Mouse (Mus musculus): ENCODE data around the gene Lcn2. TPM values are rescaled to one million over a fixed set of nuclear protein-coding genes. Genes with fewer than 3 reads are reported as not detected.
"Not testable (repeated sequence)": the region's sequence is repeated elsewhere in the genome, so short reads cannot be mapped to it uniquely, and the experiment has no call there.

Lcn2 gene
- polyA plus RNA-seq, 1 experiment from 2014 or later = 1.8 TPM

- peak overlapping the region; percentile 83 for H3K4me2 ChIP-seq (ENCODE audit: low read depth, low read length)
- H3K27ac ChIP-seq (ENCODE audit: low read length) = peak overlapping the region; percentile 93
- peak overlapping the region; percentile 82 for H3K4me3 ChIP-seq (ENCODE audit: low read length)
- ATAC-seq (ENCODE audit: low read depth) = peak; percentile 84
- peaks cover 5% of the 10 kb centered on the region for H3K36me3 ChIP-seq (ENCODE audit: control insufficient read depth, insufficient read depth, low read length)
- no peaks in the 10 kb centered on the region for H3K9me3 ChIP-seq (ENCODE audit: control insufficient read depth, low read length)
- H3K9ac ChIP-seq (ENCODE audit: low read length) = peak overlapping the region; percentile 90
- no peaks in the 10 kb centered on the region; the same call in 1 of the 2 replicates for H3K27me3 ChIP-seq (ENCODE audit: control insufficient read depth, insufficient read depth, low read depth, low read length)
- under 1% methylated on average over 53 of the region's 53 CpGs for WGBS
- peaks cover 12% of the 10 kb centered on the region for H3K4me1 ChIP-seq (replicated peaks; ENCODE audit: control insufficient read depth, insufficient read depth, low read length)
Measured at GRCm38 (mm10) chr2:32362817-32363340, 25.2 kb downstream of the Lcn2 start.

- not testable (repeated sequence) for H3K36me3 ChIP-seq (ENCODE audit: control insufficient read depth, insufficient read depth, low read length); H3K9me3 ChIP-seq (ENCODE audit: control insufficient read depth, low read length); H3K27me3 ChIP-seq (ENCODE audit: control insufficient read depth, insufficient read depth, low read depth, low read length); ATAC-seq (ENCODE audit: low read depth)
- WGBS = 21% methylated on average over 5 of the region's 5 CpGs
- Histone ChIP-seq H3K4me3 (ENCODE audit: low read length) (peak overlapping the region; percentile 82), H3K27ac (ENCODE audit: low read length) (peak overlapping the region; percentile 93), H3K4me1 (replicated peaks; ENCODE audit: control insufficient read depth, insufficient read depth, low read length) (peaks cover 12% of the 10 kb centered on the region), H3K4me2 (ENCODE audit: low read depth, low read length) (peak overlapping the region; percentile 83), H3K9ac (ENCODE audit: low read length) (peak overlapping the region; percentile 90)
Measured at GRCm38 (mm10) chr2:32362274-32362673, 25.8 kb downstream of the Lcn2 start.

GRCm38 (mm10) chr2:32361437-32361836 is 26.6 kb downstream of the Lcn2 start:
- WGBS = 4% methylated on average over 24 of the region's 24 CpGs
- H3K27ac ChIP-seq (ENCODE audit: low read length) = no peak overlapping the region
- peak; percentile 51; the same call in 1 of the 2 replicates for ATAC-seq (ENCODE audit: low read depth)

GRCm38 (mm10) chr2:32360741-32361140 is 27.3 kb downstream of the Lcn2 start:
- H3K9ac ChIP-seq (ENCODE audit: low read length) = no peak overlapping the region
- peak overlapping the region; percentile 40 for H3K4me3 ChIP-seq (ENCODE audit: low read length)
- peaks cover 12% of the 10 kb centered on the region for H3K4me1 ChIP-seq (replicated peaks; ENCODE audit: control insufficient read depth, insufficient read depth, low read length)
- whole genome bisulfite sequencing = 6% methylated on average over 14 of the region's 14 CpGs
- H3K9me3 ChIP-seq (ENCODE audit: control insufficient read depth, low read length) = no peaks in the 10 kb centered on the region
- H3K4me2 ChIP-seq (ENCODE audit: low read depth, low read length) = peak overlapping the region; percentile 69
- no peak overlapping the region for H3K27ac ChIP-seq (ENCODE audit: low read length)
- ATAC-seq (ENCODE audit: low read depth) = no peak
- H3K27me3 ChIP-seq (ENCODE audit: control insufficient read depth, insufficient read depth, low read depth, low read length) = no peaks in the 10 kb centered on the region; the same call in 1 of the 2 replicates
- peaks cover 5% of the 10 kb centered on the region; the same call in 1 of the 2 replicates for H3K36me3 ChIP-seq (ENCODE audit: control insufficient read depth, insufficient read depth, low read length)

More at GRCm38 (mm10) chr2:32361437-32361836, 26.6 kb downstream of the Lcn2 start:
- peak overlapping the region; percentile 69 for H3K4me2 ChIP-seq (ENCODE audit: low read depth, low read length)
- no peaks in the 10 kb centered on the region; the same call in 1 of the 2 replicates for H3K27me3 ChIP-seq (ENCODE audit: control insufficient read depth, insufficient read depth, low read depth, low read length)
- peak overlapping the region; percentile 53 for H3K9ac ChIP-seq (ENCODE audit: low read length)
- no peaks in the 10 kb centered on the region for H3K9me3 ChIP-seq (ENCODE audit: control insufficient read depth, low read length)
- H3K36me3 ChIP-seq (ENCODE audit: control insufficient read depth, insufficient read depth, low read length) = peaks cover 5% of the 10 kb centered on the region; the same call in 1 of the 2 replicates
- peaks cover 12% of the 10 kb centered on the region for H3K4me1 ChIP-seq (replicated peaks; ENCODE audit: control insufficient read depth, insufficient read depth, low read length)
- peak overlapping the region; percentile 40 for H3K4me3 ChIP-seq (ENCODE audit: low read length)

GRCm38 (mm10) chr2:32358381-32358780 is 29.7 kb downstream of the Lcn2 start:
- Histone ChIP-seq H3K9ac (ENCODE audit: low read length) (no peak overlapping the region), H3K4me3 (ENCODE audit: low read length) (no peak overlapping the region), H3K36me3 (ENCODE audit: control insufficient read depth, insufficient read depth, low read length) (no peaks in the 10 kb centered on the region), H3K4me2 (ENCODE audit: low read depth, low read length) (no peak overlapping the region), H3K4me1 (replicated peaks; ENCODE audit: control insufficient read depth, insufficient read depth, low read length) (peaks cover 7% of the 10 kb centered on the region), H3K27me3 (ENCODE audit: control insufficient read depth, insufficient read depth, low read depth, low read length) (no peaks in the 10 kb centered on the region; the same call in 1 of the 2 replicates), H3K9me3 (ENCODE audit: control insufficient read depth, low read length) (no peaks in the 10 kb centered on the region), H3K27ac (ENCODE audit: low read length) (no peak overlapping the region)
- WGBS = 49% methylated on average over 10 of the region's 10 CpGs
- ATAC-seq (ENCODE audit: low read depth) = no peak

- ATAC-seq (ENCODE audit: low read depth) = no peak
- Histone ChIP-seq H3K4me1 (replicated peaks; ENCODE audit: control insufficient read depth, insufficient read depth, low read length) (peaks cover 9% of the 10 kb centered on the region), H3K9ac (ENCODE audit: low read length) (no peak overlapping the region), H3K36me3 (ENCODE audit: control insufficient read depth, insufficient read depth, low read length) (no peaks in the 10 kb centered on the region), H3K27ac (ENCODE audit: low read length) (no peak overlapping the region), H3K4me3 (ENCODE audit: low read length) (no peak overlapping the region), H3K9me3 (ENCODE audit: control insufficient read depth, low read length) (no peaks in the 10 kb centered on the region), H3K4me2 (ENCODE audit: low read depth, low read length) (no peak overlapping the region), H3K27me3 (ENCODE audit: control insufficient read depth, insufficient read depth, low read depth, low read length) (no peaks in the 10 kb centered on the region; the same call in 1 of the 2 replicates)
- 66% methylated on average over 3 of the region's 3 CpGs for WGBS
Measured at GRCm38 (mm10) chr2:32357710-32358109, 30.3 kb downstream of the Lcn2 start.

- Histone ChIP-seq H3K4me3 (ENCODE audit: low read length) (no peak overlapping the region), H3K4me1 (replicated peaks; ENCODE audit: control insufficient read depth, insufficient read depth, low read length) (peaks cover 12% of the 10 kb centered on the region), H3K27me3 (ENCODE audit: control insufficient read depth, insufficient read depth, low read depth, low read length) (no peaks in the 10 kb centered on the region), H3K36me3 (ENCODE audit: control insufficient read depth, insufficient read depth, low read length) (no peaks in the 10 kb centered on the region), H3K9ac (ENCODE audit: low read length) (no peak overlapping the region), H3K27ac (ENCODE audit: low read length) (no peak overlapping the region), H3K4me2 (ENCODE audit: low read depth, low read length) (no peak overlapping the region), H3K9me3 (ENCODE audit: control insufficient read depth, low read length) (no peaks in the 10 kb centered on the region)
- ATAC-seq (ENCODE audit: low read depth) = no peak
- WGBS = 64% methylated on average over 10 of the region's 10 CpGs
Measured at GRCm38 (mm10) chr2:32356216-32356615, 31.8 kb downstream of the Lcn2 start.

- Histone ChIP-seq H3K4me2 (ENCODE audit: low read depth, low read length) (no peak overlapping the region), H3K9me3 (ENCODE audit: control insufficient read depth, low read length) (no peaks in the 10 kb centered on the region), H3K4me1 (replicated peaks; ENCODE audit: control insufficient read depth, insufficient read depth, low read length) (peaks cover 11% of the 10 kb centered on the region), H3K36me3 (ENCODE audit: control insufficient read depth, insufficient read depth, low read length) (no peaks in the 10 kb centered on the region), H3K4me3 (ENCODE audit: low read length) (no peak overlapping the region), H3K27ac (ENCODE audit: low read length) (no peak overlapping the region), H3K27me3 (ENCODE audit: control insufficient read depth, insufficient read depth, low read depth, low read length) (no peaks in the 10 kb centered on the region), H3K9ac (ENCODE audit: low read length) (no peak overlapping the region)
- 63% methylated on average over 3 of the region's 3 CpGs for WGBS
- no peak for ATAC-seq (ENCODE audit: low read depth)
Measured at GRCm38 (mm10) chr2:32354336-32354895, 33.6 kb downstream of the Lcn2 start.

- 33% methylated on average over 6 of the region's 6 CpGs for WGBS
- Histone ChIP-seq H3K27ac (ENCODE audit: low read length) (no peak overlapping the region), H3K27me3 (ENCODE audit: control insufficient read depth, insufficient read depth, low read depth, low read length) (no peaks in the 10 kb centered on the region), H3K9ac (ENCODE audit: low read length) (peak overlapping the region; percentile 43; the same call in 1 of the 2 replicates), H3K4me3 (ENCODE audit: low read length) (no peak overlapping the region), H3K36me3 (ENCODE audit: control insufficient read depth, insufficient read depth, low read length) (no peaks in the 10 kb centered on the region), H3K4me2 (ENCODE audit: low read depth, low read length) (peak overlapping the region; percentile 96; the same call in 1 of the 2 replicates), H3K9me3 (ENCODE audit: control insufficient read depth, low read length) (no peaks in the 10 kb centered on the region), H3K4me1 (replicated peaks; ENCODE audit: control insufficient read depth, insufficient read depth, low read length) (peaks cover 11% of the 10 kb centered on the region)
- ATAC-seq (ENCODE audit: low read depth) = no peak
Measured at GRCm38 (mm10) chr2:32353836-32354235, 34.2 kb downstream of the Lcn2 start.
